Mouse (Mus musculus): ENCODE results near the gene 1700029I15Rik. TPM values are rescaled to one million over a fixed set of nuclear protein-coding genes. Genes with fewer than 3 reads are reported as not detected.

The 1700029I15Rik gene
- polyA plus RNA-seq, 1 experiment from 2014 or later: 2.5 TPM

GRCm38 (mm10) chr2:92360893-92361292, 21.4 kb upstream of the 1700029I15Rik start:
- H3K9me3 ChIP-seq (ENCODE audit: control insufficient read depth, low read length): no peaks in the 10 kb centered on the region
- WGBS: 27% methylated on average over 12 of the region's 12 CpGs
- H3K36me3 ChIP-seq (ENCODE audit: control insufficient read depth, insufficient read depth, low read length): peaks cover 30% of the 10 kb centered on the region
- no peak overlapping the region for H3K27ac ChIP-seq (ENCODE audit: low read length)
- H3K4me3 ChIP-seq (ENCODE audit: low read length): no peak overlapping the region
- H3K4me2 ChIP-seq (ENCODE audit: low read depth, low read length): no peak overlapping the region
- no peak for ATAC-seq (ENCODE audit: low read depth)
- H3K9ac ChIP-seq (ENCODE audit: low read length): no peak overlapping the region
- no peaks in the 10 kb centered on the region for H3K27me3 ChIP-seq (ENCODE audit: control insufficient read depth, insufficient read depth, low read depth, low read length)
- no peaks in the 10 kb centered on the region for H3K4me1 ChIP-seq (replicated peaks; ENCODE audit: control insufficient read depth, insufficient read depth, low read length)

GRCm38 (mm10) chr2:92361795-92362194, 20.5 kb upstream of the 1700029I15Rik start:
- Histone ChIP-seq H3K4me3 (ENCODE audit: low read length) (no peak overlapping the region), H3K9me3 (ENCODE audit: control insufficient read depth, low read length) (no peaks in the 10 kb centered on the region), H3K27ac (ENCODE audit: low read length) (no peak overlapping the region), H3K9ac (ENCODE audit: low read length) (no peak overlapping the region), H3K36me3 (ENCODE audit: control insufficient read depth, insufficient read depth, low read length) (peaks cover 28% of the 10 kb centered on the region), H3K4me2 (ENCODE audit: low read depth, low read length) (no peak overlapping the region), H3K4me1 (replicated peaks; ENCODE audit: control insufficient read depth, insufficient read depth, low read length) (no peaks in the 10 kb centered on the region), H3K27me3 (ENCODE audit: control insufficient read depth, insufficient read depth, low read depth, low read length) (no peaks in the 10 kb centered on the region)
- WGBS: 85% methylated on average over 8 of the region's 8 CpGs
- ATAC-seq (ENCODE audit: low read depth): no peak

GRCm38 (mm10) chr2:92362571-92363228, 19.6 kb upstream of the 1700029I15Rik start:
- 88% methylated on average over 6 of the region's 6 CpGs for WGBS
- peaks cover 21% of the 10 kb centered on the region for H3K36me3 ChIP-seq (ENCODE audit: control insufficient read depth, insufficient read depth, low read length)

GRCm38 (mm10) chr2:92364086-92364485, 18.3 kb upstream of the 1700029I15Rik start:
- no peak overlapping the region for H3K4me3 ChIP-seq (ENCODE audit: low read length)
- H3K4me1 ChIP-seq (replicated peaks; ENCODE audit: control insufficient read depth, insufficient read depth, low read length): 0 out of 2 replicates have a peak, but pooled peaks cover under 1% of the 10 kb centered on the region
- ATAC-seq (ENCODE audit: low read depth): no peak
- H3K36me3 ChIP-seq (ENCODE audit: control insufficient read depth, insufficient read depth, low read length): peaks cover 10% of the 10 kb centered on the region
- WGBS: 83% methylated on average over 4 of the region's 4 CpGs
- H3K9me3 ChIP-seq (ENCODE audit: control insufficient read depth, low read length): no peaks in the 10 kb centered on the region
- H3K27ac ChIP-seq (ENCODE audit: low read length): no peak overlapping the region
- peaks cover under 1% of the 10 kb centered on the region; the same call in 1 of the 2 replicates for H3K27me3 ChIP-seq (ENCODE audit: control insufficient read depth, insufficient read depth, low read depth, low read length)
- no peak overlapping the region for H3K4me2 ChIP-seq (ENCODE audit: low read depth, low read length)
- H3K9ac ChIP-seq (ENCODE audit: low read length): no peak overlapping the region

More at GRCm38 (mm10) chr2:92362571-92363228, 19.6 kb upstream of the 1700029I15Rik start:
- no peaks in the 10 kb centered on the region for H3K27me3 ChIP-seq (ENCODE audit: control insufficient read depth, insufficient read depth, low read depth, low read length)
- no peak overlapping the region for H3K27ac ChIP-seq (ENCODE audit: low read length)
- H3K9ac ChIP-seq (ENCODE audit: low read length): no peak overlapping the region
- no peak for ATAC-seq (ENCODE audit: low read depth)
- no peaks in the 10 kb centered on the region for H3K4me1 ChIP-seq (replicated peaks; ENCODE audit: control insufficient read depth, insufficient read depth, low read length)
- H3K4me2 ChIP-seq (ENCODE audit: low read depth, low read length): no peak overlapping the region
- no peak overlapping the region for H3K4me3 ChIP-seq (ENCODE audit: low read length)
- H3K9me3 ChIP-seq (ENCODE audit: control insufficient read depth, low read length): no peaks in the 10 kb centered on the region

- Histone ChIP-seq H3K27me3 (ENCODE audit: control insufficient read depth, insufficient read depth, low read depth, low read length) (peaks cover 12% of the 10 kb centered on the region), H3K4me1 (replicated peaks; ENCODE audit: control insufficient read depth, insufficient read depth, low read length) (peaks cover 7% of the 10 kb centered on the region; the same call in 1 of the 2 replicates), H3K4me3 (ENCODE audit: low read length) (no peak overlapping the region), H3K9ac (ENCODE audit: low read length) (no peak overlapping the region), H3K36me3 (ENCODE audit: control insufficient read depth, insufficient read depth, low read length) (peaks cover 3% of the 10 kb centered on the region), H3K4me2 (ENCODE audit: low read depth, low read length) (no peak overlapping the region), H3K9me3 (ENCODE audit: control insufficient read depth, low read length) (no peaks in the 10 kb centered on the region), H3K27ac (ENCODE audit: low read length) (no peak overlapping the region)
- 88% methylated on average over 10 of the region's 10 CpGs for WGBS
- ATAC-seq (ENCODE audit: low read depth): no peak
These were observed 16.8 kb upstream of the 1700029I15Rik start for GRCm38 (mm10) chr2:92365568-92365967.

- Histone ChIP-seq H3K9me3 (ENCODE audit: control insufficient read depth, low read length) (no peaks in the 10 kb centered on the region), H3K9ac (ENCODE audit: low read length) (no peak overlapping the region), H3K27ac (ENCODE audit: low read length) (no peak overlapping the region), H3K4me3 (ENCODE audit: low read length) (no peak overlapping the region), H3K36me3 (ENCODE audit: control insufficient read depth, insufficient read depth, low read length) (peaks cover 3% of the 10 kb centered on the region), H3K27me3 (ENCODE audit: control insufficient read depth, insufficient read depth, low read depth, low read length) (peaks cover 23% of the 10 kb centered on the region), H3K4me2 (ENCODE audit: low read depth, low read length) (no peak overlapping the region), H3K4me1 (replicated peaks; ENCODE audit: control insufficient read depth, insufficient read depth, low read length) (peaks cover 11% of the 10 kb centered on the region)
- ATAC-seq (ENCODE audit: low read depth): no peak
- 23% methylated on average over 20 of the region's 20 CpGs for WGBS
These were observed 14.8 kb upstream of the 1700029I15Rik start for GRCm38 (mm10) chr2:92367383-92368029.

GRCm38 (mm10) chr2:92370375-92370774, 12.0 kb upstream of the 1700029I15Rik start:
- whole genome bisulfite sequencing: 8% methylated on average over 19 of the region's 19 CpGs
- H3K4me3 ChIP-seq (ENCODE audit: low read length): peak overlapping the region; percentile 45
- no peak for ATAC-seq (ENCODE audit: low read depth)
- H3K9ac ChIP-seq (ENCODE audit: low read length): peak overlapping the region; percentile 60
- peaks cover 21% of the 10 kb centered on the region for H3K4me1 ChIP-seq (replicated peaks; ENCODE audit: control insufficient read depth, insufficient read depth, low read length)
- peak overlapping the region; percentile 61; the same call in 1 of the 2 replicates for H3K27ac ChIP-seq (ENCODE audit: low read length)
- H3K9me3 ChIP-seq (ENCODE audit: control insufficient read depth, low read length): no peaks in the 10 kb centered on the region
- peaks cover 23% of the 10 kb centered on the region for H3K27me3 ChIP-seq (ENCODE audit: control insufficient read depth, insufficient read depth, low read depth, low read length)
- peak overlapping the region; percentile 56 for H3K4me2 ChIP-seq (ENCODE audit: low read depth, low read length)
- H3K36me3 ChIP-seq (ENCODE audit: control insufficient read depth, insufficient read depth, low read length): no peaks in the 10 kb centered on the region

GRCm38 (mm10) chr2:92370821-92371805, 11.2 kb upstream of the 1700029I15Rik start:
- Histone ChIP-seq H3K27ac (ENCODE audit: low read length) (peak overlapping the region; percentile 97), H3K36me3 (ENCODE audit: control insufficient read depth, insufficient read depth, low read length) (no peaks in the 10 kb centered on the region), H3K4me3 (ENCODE audit: low read length) (peak overlapping the region; percentile 45), H3K9me3 (ENCODE audit: control insufficient read depth, low read length) (no peaks in the 10 kb centered on the region), H3K4me1 (replicated peaks; ENCODE audit: control insufficient read depth, insufficient read depth, low read length) (peaks cover 26% of the 10 kb centered on the region), H3K4me2 (ENCODE audit: low read depth, low read length) (peak overlapping the region; percentile 56), H3K27me3 (ENCODE audit: control insufficient read depth, insufficient read depth, low read depth, low read length) (peaks cover 23% of the 10 kb centered on the region), H3K9ac (ENCODE audit: low read length) (peak overlapping the region; percentile 60)
- 3% methylated on average over 41 of the region's 45 CpGs for WGBS
- ATAC-seq (ENCODE audit: low read depth): peak; percentile 36
